Mouse (Mus musculus): Measurements from ENCODE around the gene Cd6. TPM values are rescaled to one million over a fixed set of nuclear protein-coding genes. Genes with fewer than 3 reads are reported as not detected.

Cd6 gene
- polyA plus RNA-seq, 1 experiment: 2.1 TPM

DNA sequence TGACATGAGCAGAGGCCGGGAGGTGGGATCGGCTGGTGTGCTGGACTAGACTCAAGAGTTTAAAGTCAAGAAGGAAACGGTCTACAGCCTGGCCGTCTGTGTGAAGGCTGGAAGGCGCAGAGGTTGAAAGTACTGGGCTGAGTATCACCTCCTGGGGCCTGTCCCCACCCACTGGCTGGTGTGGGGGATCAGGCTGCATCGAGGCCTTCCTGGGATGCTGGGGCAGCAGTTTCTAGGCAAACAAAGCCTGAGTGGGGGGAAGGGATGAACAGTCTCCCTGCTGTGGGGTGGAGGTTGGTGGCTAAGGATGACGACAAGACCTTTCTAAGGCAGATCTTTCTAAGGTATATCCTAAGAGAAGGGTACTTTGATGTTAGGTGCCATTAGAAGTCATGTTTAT lies 16.0 kb downstream of the Cd6 start:
- no peak overlapping the region for H3K4me3 ChIP-seq (replicated peaks; ENCODE audit: control insufficient read depth, low read depth, low read length)
- H3K4me1 ChIP-seq (ENCODE audit: control insufficient read depth, insufficient read depth, low read length): no peaks in the 10 kb centered on the region
- TF ChIP-seq POLR2A (IDR thresholded peaks at IDR 0.05; ENCODE audit: borderline replicate concordance, control insufficient read depth, low read depth, low read length) (no peak), CTCF (IDR thresholded peaks at IDR 0.05; ENCODE audit: control insufficient read depth, insufficient read depth, low read length) (no peak)
- WGBS: 89% methylated on average over 7 of the region's 7 CpGs
- H3K27ac ChIP-seq (ENCODE audit: control insufficient read depth, insufficient read depth, low read depth, low read length, poor library complexity): no peak overlapping the region

DNA sequence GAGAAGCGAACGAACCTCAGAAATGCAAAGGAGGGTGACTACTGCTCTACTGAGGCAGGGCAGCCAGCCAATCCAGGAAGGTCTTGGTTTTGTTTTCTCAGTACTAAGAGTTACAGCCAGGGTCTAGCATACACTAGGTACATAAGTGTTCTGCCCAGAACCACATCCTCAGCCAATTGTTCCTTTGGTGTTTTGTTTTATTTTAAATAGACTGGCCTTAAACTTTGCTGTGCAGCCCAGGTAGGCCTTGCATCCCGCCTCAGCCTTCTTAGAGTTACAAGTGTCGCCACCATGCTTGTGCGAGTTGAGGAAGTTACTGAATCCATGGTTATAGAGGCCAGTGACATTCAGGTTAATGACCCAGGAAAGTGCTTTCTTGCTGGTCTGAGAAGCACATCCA lies 16.8 kb downstream of the Cd6 start:
- H3K4me1 ChIP-seq (ENCODE audit: control insufficient read depth, insufficient read depth, low read length): no peaks in the 10 kb centered on the region
- 84% methylated on average over 5 of the region's 5 CpGs for WGBS
- H3K4me3 ChIP-seq (replicated peaks; ENCODE audit: control insufficient read depth, low read depth, low read length): no peak overlapping the region
- H3K27ac ChIP-seq (ENCODE audit: control insufficient read depth, insufficient read depth, low read depth, low read length, poor library complexity): no peak overlapping the region
- no peak for TF ChIP-seq POLR2A (IDR thresholded peaks at IDR 0.05; ENCODE audit: borderline replicate concordance, control insufficient read depth, low read depth, low read length)
- TF ChIP-seq CTCF (IDR thresholded peaks at IDR 0.05; ENCODE audit: control insufficient read depth, insufficient read depth, low read length): no peak

DNA sequence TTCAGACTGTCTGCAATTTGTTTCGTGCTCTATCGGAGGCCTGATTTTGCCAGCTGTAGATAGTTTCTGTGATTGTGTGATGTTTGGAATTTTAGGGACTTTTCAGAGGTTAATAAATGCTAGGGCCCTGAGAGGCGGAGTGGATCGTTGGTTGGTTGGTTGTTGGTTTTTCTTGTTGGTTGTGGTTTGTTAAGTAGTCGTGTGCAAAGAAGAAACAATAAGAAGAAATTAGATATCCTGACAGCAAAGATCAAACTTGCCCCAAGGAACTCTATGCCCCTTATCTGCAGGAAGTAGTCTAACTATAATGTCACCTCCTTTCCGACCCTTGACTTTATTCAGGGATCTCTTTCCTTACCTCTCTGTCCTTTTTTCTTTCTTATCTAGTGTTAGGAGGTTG lies 18.4 kb downstream of the Cd6 start:
- WGBS: 54% methylated on average over 6 of the region's 6 CpGs
- no peak overlapping the region for H3K27ac ChIP-seq (ENCODE audit: control insufficient read depth, insufficient read depth, low read depth, low read length, poor library complexity)
- no peak overlapping the region for H3K4me3 ChIP-seq (replicated peaks; ENCODE audit: control insufficient read depth, low read depth, low read length)
- no peaks in the 10 kb centered on the region for H3K4me1 ChIP-seq (ENCODE audit: control insufficient read depth, insufficient read depth, low read length)
- TF ChIP-seq CTCF (IDR thresholded peaks at IDR 0.05; ENCODE audit: control insufficient read depth, insufficient read depth, low read length) (no peak), POLR2A (IDR thresholded peaks at IDR 0.05; ENCODE audit: borderline replicate concordance, control insufficient read depth, low read depth, low read length) (no peak)

DNA sequence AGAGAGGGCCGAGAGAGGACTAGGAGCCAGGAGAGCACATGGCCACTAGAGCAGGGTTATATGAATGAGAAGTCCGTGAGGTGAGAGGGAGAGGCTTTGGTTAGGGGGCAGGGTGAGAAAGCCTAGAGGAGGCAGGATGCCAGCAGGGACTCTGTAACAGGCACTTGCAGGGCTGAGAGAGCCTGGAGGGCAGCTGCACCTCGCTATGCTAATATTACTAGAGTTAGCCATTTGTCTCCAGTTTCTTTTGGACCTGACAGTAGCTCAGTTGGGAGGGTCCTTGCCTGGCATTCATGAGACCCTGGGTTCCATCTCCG lies 19.7 kb downstream of the Cd6 start:
- 80% methylated on average over 4 of the region's 4 CpGs for WGBS
- Histone ChIP-seq H3K4me3 (replicated peaks; ENCODE audit: control insufficient read depth, low read depth, low read length) (no peak overlapping the region), H3K27ac (ENCODE audit: control insufficient read depth, insufficient read depth, low read depth, low read length, poor library complexity) (no peak overlapping the region), H3K4me1 (ENCODE audit: control insufficient read depth, insufficient read depth, low read length) (no peaks in the 10 kb centered on the region)
- TF ChIP-seq CTCF (IDR thresholded peaks at IDR 0.05; ENCODE audit: control insufficient read depth, insufficient read depth, low read length) (no peak), POLR2A (IDR thresholded peaks at IDR 0.05; ENCODE audit: borderline replicate concordance, control insufficient read depth, low read depth, low read length) (no peak)

DNA sequence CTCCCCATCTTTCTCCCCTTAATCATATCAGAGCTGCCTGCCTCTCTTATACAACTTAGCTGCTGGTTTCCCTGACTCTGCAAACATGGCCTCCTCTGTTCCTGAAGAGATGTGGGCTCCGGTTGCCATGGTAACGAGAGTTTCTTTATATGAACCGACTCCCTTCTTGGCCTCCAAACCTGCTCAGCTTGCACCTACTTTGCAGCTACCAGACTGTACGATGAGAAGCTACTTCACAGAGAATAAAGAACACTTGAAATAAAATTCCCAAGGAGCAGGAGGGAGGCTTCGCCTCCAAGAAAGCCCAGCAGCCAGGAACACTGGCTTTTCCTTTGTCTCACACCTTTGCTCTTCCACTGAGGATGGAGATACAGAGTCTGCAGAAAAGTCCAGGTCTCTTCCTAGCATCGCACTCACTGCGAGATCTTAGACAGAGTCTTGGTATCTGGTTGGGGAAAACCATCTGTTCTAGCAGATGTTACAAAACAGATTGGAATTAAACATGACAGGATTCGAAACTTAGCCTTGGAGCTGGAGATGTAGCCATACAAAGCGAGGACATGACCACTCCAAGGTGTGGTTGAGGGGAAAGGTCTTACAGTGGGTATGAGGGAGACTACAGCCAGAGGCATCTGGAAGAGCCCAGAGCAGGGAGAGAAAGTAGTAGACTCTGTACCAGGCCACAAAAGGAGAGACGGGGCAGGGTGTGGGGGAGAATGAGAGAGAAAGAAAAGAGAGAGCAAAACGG lies 20.3 kb downstream of the Cd6 start:
- no peak overlapping the region for H3K4me3 ChIP-seq (replicated peaks; ENCODE audit: control insufficient read depth, low read depth, low read length)
- H3K27ac ChIP-seq (ENCODE audit: control insufficient read depth, insufficient read depth, low read depth, low read length, poor library complexity): no peak overlapping the region
- whole genome bisulfite sequencing: 77% methylated on average over 11 of the region's 11 CpGs
- TF ChIP-seq POLR2A (IDR thresholded peaks at IDR 0.05; ENCODE audit: borderline replicate concordance, control insufficient read depth, low read depth, low read length) (no peak), CTCF (IDR thresholded peaks at IDR 0.05; ENCODE audit: control insufficient read depth, insufficient read depth, low read length) (no peak)
- H3K4me1 ChIP-seq (ENCODE audit: control insufficient read depth, insufficient read depth, low read length): no peaks in the 10 kb centered on the region

DNA sequence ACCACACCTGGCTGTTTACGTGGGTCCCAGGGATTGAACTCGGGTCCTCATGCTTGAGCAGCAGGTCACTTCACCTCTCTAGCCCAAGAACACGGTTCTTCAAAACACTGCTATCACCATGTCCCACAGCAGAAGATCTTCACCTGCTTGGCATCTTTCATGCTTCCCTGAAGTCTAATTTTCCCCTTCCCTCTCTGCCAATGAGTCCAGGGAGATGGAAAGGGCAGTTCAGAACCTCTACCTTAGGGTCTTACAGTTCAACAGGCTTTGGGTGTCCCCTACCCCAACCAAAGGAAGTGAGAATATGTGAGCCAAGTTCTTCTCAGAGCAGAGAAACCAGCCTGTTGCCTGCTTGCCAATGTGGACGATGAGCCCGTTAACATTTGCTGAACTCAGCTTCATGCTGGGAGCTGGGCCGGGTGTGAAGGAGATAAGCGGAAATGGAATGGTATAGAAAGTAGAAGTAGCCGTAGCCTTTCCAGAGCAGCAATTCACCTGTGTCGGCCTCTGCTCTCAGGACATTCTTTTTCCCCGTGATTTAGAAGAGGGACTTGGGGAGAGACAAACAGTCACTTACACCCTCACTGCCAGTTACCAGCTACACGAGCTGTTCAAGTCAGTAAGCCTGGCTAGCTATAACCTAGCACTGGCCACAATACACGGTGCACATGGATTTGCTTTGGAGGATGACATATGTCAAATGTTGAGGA lies 21.2 kb downstream of the Cd6 start:
- Histone ChIP-seq H3K4me3 (replicated peaks; ENCODE audit: control insufficient read depth, low read depth, low read length) (no peak overlapping the region), H3K4me1 (ENCODE audit: control insufficient read depth, insufficient read depth, low read length) (no peaks in the 10 kb centered on the region; the same call in 1 of the 2 replicates), H3K27ac (ENCODE audit: control insufficient read depth, insufficient read depth, low read depth, low read length, poor library complexity) (no peak overlapping the region)
- TF ChIP-seq POLR2A (IDR thresholded peaks at IDR 0.05; ENCODE audit: borderline replicate concordance, control insufficient read depth, low read depth, low read length): no peak
- no peak for TF ChIP-seq CTCF (IDR thresholded peaks at IDR 0.05; ENCODE audit: control insufficient read depth, insufficient read depth, low read length)
- 84% methylated on average over 12 of the region's 12 CpGs for WGBS

DNA sequence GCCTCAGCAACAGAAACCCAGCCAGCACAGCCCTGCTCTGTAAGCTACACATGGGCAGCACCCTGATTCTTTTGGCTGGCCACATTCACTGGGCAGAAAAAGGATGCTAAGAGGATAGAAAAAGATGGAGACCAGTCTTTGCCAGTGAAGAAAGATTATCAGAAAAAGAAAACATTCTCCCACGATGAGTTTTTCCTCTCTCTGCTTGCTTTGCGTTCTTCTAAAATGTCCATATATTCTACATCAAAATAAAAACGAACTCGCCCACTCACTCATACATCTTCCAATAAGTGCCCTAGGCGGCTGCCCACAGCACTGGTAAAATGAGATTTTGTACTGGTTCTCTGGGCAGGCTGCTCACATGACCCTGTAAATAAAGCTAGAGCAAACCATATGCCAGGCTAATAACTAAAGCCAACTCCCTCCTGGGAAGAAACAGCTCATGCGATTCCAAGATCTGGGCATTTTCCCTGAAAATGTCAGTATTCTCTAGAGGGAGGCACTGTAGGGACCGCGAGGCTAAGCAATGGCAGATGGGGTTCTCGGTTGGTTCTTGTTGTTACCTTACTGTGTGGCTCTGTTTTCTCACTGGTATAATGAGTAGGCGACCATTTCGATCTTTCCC lies 24.1 kb downstream of the Cd6 start:
- no peaks in the 10 kb centered on the region; the same call in 1 of the 2 replicates for H3K4me1 ChIP-seq (ENCODE audit: control insufficient read depth, insufficient read depth, low read length)
- TF ChIP-seq POLR2A (IDR thresholded peaks at IDR 0.05; ENCODE audit: borderline replicate concordance, control insufficient read depth, low read depth, low read length) (no peak), CTCF (IDR thresholded peaks at IDR 0.05; ENCODE audit: control insufficient read depth, insufficient read depth, low read length) (no peak)
- 86% methylated on average over 11 of the region's 11 CpGs for WGBS
- H3K27ac ChIP-seq (ENCODE audit: control insufficient read depth, insufficient read depth, low read depth, low read length, poor library complexity): no peak overlapping the region
- no peak overlapping the region for H3K4me3 ChIP-seq (replicated peaks; ENCODE audit: control insufficient read depth, low read depth, low read length)

DNA sequence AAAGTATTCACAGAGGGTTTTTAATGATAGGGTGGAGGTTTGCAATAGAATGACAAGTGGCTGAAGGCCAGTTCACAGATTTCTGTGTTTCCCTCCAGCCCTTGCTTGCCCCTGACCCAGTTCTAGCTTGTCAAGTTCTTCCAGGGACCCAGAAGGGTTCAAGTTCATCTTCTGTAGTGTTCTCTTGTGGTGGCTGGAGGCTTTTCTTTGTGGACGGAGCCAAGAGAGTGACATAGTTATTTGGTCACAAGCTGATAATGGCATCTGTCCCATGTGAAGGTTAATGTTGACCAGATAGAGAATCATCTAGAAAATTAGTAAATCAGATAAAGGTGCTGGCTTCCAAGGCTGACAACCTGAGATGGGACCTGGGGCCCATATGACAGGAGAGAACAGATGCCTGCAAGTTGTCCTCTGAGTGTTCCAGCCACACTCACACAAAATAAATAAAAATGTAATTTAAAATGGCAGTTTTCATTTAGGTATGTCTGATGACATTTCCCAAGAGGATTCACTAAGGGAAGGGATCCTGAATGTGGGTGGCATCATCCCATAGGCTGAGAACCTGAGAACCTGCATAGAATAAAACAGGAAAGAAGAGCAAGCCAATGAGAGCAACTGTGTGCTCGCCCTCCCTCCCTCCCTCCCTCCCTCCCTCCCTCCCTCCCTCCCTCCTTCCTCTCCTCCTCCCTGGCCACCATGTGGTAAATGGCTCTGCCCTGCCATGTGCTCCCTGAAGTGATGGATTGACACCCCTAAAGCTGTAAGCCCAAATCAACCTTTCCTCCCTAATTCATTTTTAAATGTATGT lies 24.8 kb downstream of the Cd6 start:
- WGBS: 74% methylated on average over 2 of the region's 2 CpGs
- TF ChIP-seq POLR2A (IDR thresholded peaks at IDR 0.05; ENCODE audit: borderline replicate concordance, control insufficient read depth, low read depth, low read length) (no peak), CTCF (IDR thresholded peaks at IDR 0.05; ENCODE audit: control insufficient read depth, insufficient read depth, low read length) (no peak)
- no peak overlapping the region for H3K4me3 ChIP-seq (replicated peaks; ENCODE audit: control insufficient read depth, low read depth, low read length)
- no peaks in the 10 kb centered on the region; the same call in 1 of the 2 replicates for H3K4me1 ChIP-seq (ENCODE audit: control insufficient read depth, insufficient read depth, low read length)
- H3K27ac ChIP-seq (ENCODE audit: control insufficient read depth, insufficient read depth, low read depth, low read length, poor library complexity): no peak overlapping the region
